Mouse (Mus musculus) bone marrow macrophage, adult 2 months (primary cell): ENCODE measurements at regions not wholly inside any gene's neighbourhood (a gene's known extent, or its start where the extent isn't known, plus 50 kb on each side); places are given as distances from the start of the nearest gene placed in this dataset.

Experiments used
- CTCF ChIP-seq: IDR thresholded peaks from 2 replicates; pipeline ENCODE4 v1.5.1; 2012; ENCODE audit warnings: low read depth, mild to moderate bottlenecking, low read length, moderate library complexity
- POLR2A ChIP-seq: IDR thresholded peaks from 2 replicates; pipeline ENCODE4 v1.6.1; 2012; ENCODE audit warnings: mild to moderate bottlenecking, low read depth, low read length, borderline replicate concordance

DNA sequence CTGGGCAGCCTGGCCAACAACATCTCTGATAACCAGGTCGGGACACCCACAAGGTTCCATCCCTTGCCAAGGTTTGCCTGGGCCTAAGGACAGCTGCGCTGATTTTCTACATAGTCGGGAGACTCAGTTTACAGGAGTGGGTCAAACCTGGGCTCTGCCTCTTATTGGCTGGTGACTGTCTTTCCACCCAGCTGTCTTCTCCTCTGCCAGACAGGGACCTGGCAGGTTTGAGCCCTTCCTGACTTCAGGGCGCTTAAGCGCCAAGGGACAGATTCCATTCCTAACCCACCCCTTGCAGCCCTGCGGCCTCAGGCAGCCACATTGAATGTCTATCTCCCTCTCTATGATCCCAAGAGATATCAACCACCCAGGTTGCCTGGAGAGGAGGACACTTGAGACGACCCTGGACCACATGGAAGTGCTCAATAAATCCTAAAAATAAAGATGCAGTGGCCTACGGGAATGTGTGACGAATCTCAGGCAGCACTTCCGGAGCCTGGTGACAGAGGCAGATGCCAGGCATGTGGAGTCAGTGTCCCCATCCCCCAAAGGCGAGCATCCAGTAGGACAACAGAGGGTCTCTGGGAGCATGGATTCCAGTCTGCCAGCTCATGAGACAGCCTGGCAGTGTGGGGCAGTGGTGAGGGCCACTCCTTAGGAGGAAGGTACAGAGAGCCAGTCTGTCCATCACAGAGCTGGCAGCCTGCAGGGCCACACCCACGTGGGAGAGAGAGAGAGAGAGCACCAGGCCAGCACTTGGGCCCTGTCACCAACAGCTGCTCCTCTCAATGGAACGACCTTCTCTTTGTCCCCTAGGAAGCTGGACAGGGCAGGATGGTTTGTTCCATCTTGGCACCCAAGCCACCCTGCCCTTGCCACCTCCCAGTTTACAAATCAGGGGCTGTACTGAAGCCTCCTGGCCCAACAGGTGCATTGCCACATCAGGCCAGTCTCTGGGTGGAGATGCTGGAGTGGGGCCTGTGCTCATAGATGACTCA, 63.8 kb upstream of the Slc6a6 start:
- TF ChIP-seq POLR2A (no peak), CTCF (no peak)
